Mouse (Mus musculus) cerebellum, postnatal 25 days (tissue): ENCODE data around the gene Miga2.

Experiments
- DNase-seq, 2 experiments: peaks; one replicate each; pipeline ENCODE4 v3.0.0; 2021; ENCODE audit warnings: mixed read lengths in 2 of 2

Gene Miga2

DNA sequence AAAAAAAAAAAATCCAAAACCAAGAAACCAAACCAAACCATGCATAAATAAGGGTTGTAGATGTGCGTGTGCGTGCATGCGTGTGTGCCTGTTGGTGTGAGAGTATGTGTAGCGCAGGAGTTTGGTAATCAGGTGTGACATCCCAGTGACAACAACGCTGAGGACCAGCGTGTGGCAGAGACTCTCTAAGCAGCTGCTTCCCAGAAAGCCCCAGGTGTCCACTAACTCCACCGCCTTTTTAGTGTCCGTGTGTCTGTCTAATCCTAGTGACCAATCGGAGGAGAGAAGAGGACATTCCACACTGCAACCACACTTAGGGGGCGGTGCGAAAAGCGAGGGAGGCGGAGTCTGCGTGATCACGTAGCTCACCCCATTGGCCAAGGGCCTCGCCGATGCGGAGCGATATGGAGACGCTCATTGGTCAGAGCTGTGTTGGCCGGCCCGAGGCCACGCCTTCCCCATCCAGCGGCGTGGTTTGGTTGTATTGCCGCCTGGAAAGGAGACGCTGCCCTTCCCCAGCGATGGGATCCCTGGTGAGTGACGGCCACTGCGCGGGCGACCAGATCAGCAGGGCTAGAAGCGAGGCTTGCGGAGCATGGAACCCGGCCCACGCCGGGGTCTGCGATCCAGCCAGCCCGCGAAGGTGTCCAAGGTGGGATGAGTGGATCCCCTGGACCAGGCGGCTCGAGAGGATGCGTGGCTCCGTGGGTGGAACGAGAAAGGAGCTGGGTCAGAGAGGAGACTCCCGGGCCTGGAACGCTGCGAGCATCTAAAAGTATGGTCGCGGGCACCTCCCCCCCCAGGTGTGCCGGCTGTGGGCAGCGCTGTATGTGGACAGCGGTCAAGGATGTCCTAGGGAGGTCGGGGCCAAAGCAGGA lies at the start of gene Miga2:
Miga2 (plus strand) TSS at position 461 of the 878 bp plus-strand sequence.
- DNase-seq: peak; percentile 97 to 98

DNA sequence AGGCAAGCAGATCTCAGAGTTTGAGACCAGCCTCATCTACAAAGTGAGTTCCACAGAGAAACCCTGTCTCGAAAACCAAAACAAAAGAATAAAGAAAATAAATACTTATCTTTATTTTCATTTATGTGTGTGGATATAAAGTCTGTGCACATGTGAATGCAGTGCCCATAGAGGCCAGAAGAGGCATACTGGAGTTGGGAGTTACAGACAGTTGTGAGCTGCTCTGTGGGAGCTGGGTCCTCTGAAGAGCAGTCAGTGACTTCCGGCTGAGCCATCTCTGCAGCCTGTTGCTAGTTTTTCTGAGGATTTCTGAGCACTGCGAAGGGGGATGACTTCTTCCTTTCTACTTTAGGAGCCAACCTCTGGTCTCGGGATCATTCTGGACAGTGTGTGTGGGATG lies 47.9 kb upstream of the Miga2 start:
- no peak for DNase-seq

DNA sequence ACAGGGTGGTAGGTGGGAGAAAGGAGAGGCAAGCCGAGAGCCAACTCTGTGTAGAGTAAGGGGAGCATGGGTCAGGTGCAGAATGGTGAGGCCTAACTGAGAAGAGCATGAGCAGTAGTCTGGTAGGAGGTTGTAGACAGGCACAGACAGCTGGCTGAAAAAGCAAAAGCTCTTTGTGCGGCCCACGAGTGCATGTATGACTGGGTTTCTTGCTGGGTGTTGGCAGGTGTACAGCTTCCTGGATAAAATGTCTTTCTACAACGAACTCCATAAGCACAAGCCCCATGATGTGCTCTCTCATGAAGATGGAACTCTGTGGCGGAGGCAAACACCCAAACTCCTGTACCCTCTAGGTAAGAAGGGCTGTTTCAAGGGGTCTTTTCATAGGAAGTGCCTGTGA lies 47.1 kb upstream of the Miga2 start:
- no peak for DNase-seq

DNA sequence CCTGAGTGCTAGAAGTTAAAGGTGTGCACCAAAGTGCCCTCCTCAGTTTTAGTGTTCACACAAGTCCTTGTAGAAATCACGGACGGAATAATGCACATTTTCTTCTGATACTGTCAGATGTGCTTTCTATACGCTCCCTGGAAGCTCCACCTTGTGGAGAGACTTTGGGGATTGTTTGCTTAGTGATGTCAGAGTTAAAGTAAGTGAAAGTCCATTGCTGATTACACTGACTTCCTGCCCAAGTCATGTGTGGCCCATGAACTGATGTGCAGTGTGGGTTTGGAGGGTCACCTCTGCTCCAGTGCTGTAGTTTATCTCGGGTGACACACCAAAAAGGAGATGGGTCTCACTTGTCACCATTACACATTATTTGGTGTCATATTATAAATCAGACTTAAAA lies 44.8 kb upstream of the Miga2 start:
- no peak for DNase-seq

DNA sequence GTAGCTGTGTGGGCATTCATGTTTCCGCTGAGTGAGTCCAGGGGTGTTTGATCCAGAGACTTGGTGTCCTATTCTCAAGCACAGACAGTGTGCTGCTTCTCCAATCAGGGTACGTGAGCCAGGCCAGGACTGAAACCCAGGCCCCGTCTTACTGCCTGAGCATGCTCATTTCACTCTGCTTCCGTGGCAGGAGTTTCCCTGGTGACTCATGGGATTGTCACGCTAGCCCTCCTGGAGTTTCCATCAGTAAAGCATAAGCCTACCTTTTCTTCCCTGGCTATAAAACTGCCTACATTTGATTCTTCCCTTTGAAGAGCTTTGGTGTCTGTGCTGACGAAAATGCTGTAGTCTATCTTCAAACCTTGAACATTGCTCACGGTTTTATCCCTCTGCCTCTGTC lies 40.9 kb upstream of the Miga2 start:
- no peak for DNase-seq

DNA sequence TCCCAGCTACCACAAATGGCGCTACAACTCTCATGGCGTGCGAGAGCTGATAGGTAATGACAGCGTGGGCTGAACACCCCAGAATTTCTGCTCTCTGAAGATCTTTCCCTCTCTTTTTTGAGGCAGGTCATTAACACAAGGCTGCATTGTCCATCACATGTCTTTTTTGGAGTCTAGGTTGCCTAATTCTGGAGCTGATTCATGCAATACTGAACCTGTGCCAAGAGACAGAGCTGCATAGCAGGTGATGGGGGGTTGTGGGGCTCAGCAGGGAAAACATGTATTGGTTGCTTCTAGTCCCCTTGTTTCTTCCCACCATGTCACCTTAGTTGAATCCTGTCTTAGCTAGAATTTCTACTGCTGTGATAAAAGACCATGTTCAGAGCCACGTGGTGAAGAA lies 38.7 kb upstream of the Miga2 start:
- no peak for DNase-seq

DNA sequence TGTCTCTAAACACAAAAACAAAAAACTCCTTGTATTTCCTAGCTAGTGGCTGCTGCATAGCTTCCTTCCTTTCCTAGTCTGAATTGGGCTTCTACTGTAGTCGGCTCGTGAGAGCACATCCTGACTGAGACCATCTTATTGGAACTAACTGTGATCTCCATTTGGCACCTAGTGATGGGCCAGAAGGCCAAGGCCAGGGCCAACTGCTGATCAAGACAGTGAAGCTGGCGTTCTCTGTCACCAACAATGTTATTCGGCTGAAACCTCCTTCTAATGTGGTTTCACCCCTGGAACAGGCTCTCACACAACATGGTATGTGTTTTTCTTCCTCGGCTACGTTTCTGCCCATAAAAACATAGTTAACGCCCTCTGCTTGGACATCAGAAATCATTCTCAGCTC lies 36.8 kb upstream of the Miga2 start:
- DNase-seq: peak in 1 of 2 experiments; percentile 51

DNA sequence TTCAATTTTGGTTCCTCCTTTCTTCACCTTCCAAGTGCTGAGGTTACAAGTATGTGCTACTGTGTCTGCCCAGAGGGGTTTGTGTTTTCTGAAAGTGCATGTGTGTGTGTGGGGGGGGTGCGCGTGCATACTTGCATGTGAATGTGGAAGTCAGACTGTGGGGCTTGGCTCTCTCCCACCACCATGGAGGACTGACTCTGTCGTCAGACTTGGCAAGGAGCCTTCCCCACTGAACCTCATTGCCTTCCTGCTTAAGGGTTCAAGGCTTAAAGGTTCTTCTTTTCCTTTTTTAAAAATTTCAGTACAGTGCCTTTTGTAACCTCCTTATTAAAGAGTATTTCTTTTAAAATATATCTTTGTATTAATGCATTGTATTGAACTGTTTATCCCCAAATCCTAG lies 35.2 kb upstream of the Miga2 start:
- DNase-seq: no peak

DNA sequence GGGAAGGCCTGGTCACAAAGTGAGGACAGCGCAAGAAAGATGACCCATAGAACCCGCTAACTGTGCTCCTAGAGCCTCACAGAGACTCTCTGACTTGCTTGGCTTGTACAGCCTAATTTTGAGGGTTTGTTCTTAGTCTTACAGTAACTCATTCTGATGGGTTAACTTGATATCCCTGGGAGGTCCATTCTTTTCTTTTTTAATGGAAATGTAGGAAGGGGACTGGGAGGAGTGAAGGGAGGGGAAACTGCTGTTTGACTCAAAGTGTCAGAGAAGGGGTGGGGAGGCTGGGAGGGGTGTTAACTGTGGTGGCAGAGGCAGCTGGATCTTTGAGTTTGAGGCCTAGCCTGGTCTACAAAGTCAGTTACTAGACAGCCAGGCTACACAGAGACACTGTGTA lies 28.7 kb upstream of the Miga2 start:
- DNase-seq: no peak

DNA sequence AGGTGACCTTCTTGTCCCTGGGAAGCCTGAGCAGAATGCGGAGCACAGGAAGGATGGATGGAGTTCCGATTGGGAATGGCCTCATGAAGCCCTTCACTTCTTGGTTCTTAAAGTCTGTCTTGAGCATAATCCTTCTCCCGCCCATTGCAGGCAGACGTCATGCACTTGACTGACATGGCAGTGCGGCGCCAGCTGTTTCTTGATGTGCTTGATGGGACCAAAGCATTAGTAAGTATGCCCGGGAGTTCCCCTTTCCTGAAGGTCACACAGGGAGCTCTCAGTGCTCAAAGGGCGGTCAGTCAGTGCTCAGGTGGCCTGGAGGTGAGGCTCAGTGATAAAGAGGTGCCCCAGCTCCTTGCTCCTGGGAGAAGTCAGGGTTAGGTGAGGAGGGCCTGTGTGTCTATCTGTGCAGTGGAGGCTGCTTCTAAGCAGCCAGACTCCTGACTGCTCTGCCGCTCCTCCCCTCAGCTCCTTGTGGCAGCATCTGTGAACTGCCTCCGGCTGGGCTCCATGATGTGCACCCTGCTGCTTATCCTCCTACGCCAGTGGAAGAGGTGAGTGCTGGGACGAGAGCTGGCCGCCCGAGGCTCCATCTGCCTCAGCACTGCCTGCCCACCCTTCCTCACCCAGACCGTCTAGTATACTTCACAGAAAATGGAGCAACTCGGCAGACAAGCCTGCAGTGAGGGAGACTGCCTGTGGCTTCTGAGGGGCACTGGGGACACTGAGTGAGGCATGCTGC lies 27.7 kb upstream of the Miga2 start:
- peak; percentile 46 to 56 for DNase-seq

DNA sequence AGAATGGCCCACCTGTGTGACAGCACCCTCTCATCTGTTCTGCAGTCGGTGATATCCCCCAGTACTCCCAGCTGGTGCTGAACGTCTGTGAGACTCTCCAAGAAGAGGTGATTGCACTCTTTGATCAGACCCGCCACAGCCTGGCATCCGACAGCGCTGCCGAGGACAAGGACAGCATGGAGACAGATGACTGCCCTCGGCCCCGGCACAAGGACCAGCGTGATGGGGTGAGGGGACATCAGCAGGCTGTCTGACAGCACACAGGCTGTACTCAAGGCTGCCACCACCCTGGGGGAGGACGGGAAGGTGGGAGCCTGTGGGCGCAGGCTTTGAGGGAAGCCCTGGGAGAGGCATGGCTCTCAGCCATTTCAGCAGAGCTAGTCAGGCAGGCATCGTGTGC lies 26.9 kb upstream of the Miga2 start:
- peak in 1 of 2 experiments; percentile 31 for DNase-seq

DNA sequence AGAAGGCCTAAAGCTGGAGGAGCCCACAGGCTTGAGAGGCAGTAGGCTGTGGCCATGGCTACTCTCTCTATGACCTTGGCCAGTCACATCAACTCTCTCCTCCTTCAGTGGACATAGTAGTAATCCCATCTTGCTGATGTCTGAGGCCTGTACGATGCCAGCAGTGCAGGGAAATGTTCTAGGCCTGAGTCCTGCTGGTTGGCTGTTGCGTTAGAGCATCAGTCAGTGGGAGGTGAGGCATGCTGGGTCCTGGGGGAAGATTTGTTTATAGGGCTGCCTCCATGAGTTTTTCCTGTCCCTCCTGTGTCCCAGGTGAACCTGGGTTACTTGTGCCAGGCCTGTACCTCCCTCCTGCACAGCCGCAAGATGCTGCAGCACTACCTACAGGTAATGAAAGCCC lies 22.0 kb upstream of the Miga2 start:
- DNase-seq: no peak

DNA sequence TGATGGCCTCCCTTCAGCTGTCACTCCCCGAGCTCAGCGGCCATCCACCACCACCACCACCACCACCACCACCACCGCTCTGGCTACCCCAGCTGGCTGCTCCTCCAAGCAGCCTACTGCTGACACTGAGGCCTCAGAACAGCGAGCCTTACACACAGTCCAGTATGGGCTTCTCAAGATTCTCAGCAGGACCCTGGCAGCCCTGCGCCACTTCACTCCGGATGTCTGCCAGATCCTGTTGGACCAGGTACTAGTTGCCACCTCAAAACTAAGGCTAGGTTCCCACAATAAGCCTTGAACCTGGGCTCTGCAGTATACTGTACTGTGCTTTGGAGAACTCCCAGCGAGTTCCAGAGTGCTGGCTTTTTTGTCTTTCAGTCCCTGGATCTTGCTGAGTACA lies 21.5 kb upstream of the Miga2 start:
- DNase-seq: peak; percentile 74 to 79

DNA sequence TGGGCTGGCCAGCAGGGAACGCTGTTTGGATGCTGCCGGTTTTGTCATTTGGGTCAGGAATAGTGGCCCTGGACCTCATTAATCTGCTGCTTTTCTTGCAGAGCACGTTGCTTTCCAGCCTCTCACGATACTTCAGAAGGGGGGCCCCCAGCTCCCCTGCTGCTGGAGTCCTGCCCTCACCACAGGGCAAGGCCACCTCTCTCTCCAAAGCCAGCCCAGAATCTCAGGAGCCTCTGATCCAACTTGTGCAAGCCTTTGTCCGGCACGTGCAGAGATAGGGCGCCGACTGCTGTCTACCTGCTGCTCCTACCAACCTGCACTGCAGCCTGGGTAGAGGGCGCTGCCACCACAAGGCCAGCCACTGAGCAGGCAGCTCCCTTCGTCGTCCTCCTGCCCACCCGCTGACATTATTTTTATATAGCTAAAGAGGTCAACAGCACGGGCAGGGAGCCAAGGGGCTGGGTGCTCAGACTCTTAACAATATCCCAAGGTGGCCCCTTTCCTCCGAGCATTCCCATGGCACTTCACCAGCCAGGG lies 20.4 kb upstream of the Miga2 start:
- peak; percentile 67 to 70 for DNase-seq

DNA sequence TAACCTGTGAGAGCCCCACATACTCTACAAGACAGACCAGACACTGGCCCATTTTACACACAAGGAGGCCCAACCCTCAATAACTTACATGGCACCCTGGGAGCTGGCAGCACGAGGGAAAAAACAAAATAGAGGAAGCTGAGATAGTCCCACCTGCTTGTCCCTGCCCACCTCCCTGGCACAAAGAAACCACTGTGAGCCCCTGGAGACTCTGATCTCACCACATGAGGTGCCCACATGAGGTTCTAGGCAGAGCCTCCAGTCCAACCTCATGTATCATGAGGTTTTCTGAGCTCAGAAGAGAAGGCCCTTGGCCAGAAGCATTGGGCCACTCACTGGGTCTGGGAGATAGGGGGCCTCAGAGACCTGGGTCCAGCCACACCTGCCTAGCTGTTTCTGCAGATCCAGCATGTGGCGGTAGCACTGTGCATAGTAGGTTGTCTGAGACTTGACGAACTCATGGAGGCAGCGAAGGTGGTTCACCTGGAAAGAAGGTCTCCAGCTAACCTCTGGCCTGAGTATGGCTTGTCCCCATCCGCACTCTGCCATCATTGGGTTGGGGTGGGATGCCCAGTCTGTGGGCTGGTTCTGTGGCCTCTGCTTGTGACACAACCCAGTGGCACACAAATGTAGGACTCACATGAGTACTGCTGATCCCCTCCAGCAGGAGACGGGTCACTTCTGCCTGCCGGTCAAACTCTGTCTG lies 17.9 kb upstream of the Miga2 start:
- no peak for DNase-seq

DNA sequence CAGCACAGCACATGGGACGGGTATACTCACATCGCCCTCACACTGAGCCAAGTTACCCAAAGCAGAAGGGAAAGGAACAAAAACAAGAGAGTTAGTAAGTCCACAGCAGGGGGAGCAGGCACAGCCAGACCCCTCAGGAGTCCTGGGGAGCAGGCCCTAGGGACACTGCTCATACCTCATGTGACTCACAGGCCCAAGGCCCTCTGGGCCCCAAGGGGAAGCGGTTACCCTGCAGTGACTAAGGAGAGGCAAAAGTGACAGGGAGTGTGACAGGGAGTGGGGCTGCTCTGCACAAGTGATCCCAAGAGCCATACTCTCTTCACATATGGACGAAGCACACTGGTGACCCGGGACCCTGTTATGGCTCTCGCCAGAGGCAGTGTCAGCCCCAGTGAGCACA lies 14.8 kb upstream of the Miga2 start:
- no peak for DNase-seq

DNA sequence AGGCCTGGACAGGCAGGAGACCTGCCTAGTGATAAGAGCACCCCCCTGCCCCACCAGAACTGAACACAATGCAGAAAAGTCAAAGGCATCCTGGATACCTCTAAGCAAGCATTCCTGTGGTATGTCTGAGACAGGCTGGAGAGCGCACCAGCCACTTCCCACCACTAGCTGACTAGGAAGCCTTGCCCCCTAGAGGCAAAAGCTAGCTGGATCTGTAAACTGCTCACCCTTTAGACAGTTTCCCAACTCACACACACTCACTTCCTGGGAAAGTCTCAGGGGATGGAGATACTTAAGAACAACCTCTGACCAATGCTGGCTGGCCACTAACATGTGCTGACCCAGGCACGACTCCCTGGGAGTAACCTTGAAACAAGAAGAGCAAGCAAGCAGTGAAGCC lies 12.9 kb upstream of the Miga2 start:
- no peak for DNase-seq

DNA sequence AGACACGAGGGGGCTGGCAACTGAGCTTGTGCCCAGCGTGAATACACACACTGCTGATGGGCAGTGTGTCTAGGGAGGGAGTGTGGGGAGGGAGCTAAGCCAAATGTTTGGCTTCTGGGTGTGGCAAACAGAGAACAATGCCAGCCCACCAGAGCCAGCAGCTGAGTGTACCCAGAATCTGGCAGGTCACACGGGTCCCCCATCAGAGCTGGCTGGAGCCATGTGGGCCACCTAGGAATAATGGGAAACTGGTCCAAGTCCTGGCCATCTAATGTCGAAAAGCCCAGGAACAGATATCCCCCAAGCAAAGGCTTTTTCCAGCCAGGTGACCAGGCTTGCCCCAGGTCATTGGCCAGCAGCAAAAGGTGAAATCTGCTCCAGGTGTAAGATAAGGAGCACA lies 8.2 kb upstream of the Miga2 start:
- peak; percentile 70 to 75 for DNase-seq

DNA sequence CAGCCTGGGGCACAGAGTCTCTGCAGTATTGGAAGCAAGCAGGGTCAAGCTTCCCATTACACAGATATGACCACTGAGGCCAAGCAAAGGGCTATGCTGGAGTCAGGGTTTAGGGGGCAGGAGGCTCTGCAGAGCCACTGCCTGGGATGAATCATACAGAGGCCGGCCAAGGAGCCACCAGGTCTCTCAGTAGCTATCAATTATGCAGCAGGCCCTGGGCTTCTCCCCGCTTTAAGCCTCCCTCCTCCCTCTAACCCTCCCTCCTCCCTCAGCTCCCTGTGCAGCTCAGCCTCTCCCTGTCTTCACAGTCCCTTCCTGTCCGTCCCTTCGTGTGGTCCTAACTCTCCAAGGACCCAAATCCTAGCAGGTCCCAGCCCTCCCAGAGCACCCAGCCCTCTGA lies 7.8 kb upstream of the Miga2 start:
- peak in 1 of 2 experiments; percentile 56 for DNase-seq

DNA sequence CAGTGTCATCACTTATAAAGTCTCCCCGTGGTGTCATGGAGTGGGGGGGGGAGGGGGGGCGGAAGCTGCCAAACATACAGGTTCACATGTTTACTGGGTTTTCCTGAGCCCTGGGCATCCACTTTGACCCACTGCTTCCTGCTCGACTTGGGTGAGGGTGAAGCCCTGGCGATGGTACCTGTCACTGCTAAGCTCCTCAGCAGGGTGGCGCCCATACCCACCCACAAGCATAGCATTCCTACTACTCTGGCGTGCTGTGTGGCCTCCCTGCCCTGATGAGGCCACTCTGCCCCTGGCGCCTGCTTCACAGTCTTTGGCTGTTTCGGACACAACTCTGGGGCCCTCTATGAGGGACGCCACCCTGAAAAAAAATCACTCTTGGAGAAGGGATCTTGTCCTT lies 7.1 kb upstream of the Miga2 start:
- DNase-seq: peak in 1 of 2 experiments; percentile 39

DNA sequence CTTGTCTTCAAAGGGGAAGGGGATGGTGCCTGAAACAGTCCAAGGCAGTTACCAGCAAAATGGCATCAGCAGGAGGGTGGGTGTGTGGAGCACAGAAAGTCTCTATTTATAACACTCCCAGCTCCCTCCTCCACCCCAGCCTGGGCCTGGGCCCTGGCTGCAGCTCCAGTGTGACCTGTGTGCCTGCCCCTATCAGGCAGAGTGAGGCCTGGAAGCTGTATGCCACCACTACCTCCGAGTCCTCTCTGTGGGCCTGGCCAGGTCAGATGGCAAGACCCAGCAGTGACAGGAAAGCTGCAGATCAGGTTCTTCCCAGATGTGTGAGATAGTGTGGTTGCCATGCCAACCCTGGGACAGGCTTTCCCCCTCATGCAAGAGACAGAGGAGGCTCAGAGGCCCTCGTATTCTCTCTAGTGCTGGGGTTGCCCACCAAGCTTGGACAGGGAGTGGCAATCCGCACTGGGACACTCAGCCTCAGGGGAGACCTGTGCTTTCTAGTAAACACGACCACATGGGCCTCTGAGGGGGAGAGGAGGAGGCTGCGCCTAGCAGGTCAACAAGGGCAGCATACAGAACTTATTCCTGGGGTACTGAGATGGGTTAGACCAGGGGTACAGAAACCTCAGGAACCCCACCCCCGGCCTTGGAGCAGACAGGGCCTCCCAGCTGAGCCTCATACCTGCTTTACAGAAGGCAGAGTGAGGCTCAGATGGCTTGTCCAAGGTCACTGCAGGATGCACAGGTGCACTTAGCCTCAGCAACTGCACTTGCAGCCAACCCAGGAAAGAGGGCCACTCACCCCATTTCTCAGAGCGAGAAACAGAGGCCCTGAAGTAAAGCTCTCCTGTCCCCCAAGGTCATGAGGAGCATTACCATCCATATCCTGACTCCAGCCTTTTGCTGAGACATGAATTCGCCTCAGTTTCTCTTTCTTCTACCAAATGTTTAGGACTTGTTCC lies 6.2 kb upstream of the Miga2 start:
- DNase-seq: peak; percentile 73 to 74
